Mouse (Mus musculus) embryo, embryonic 9.5 days (tissue): ENCODE data around the gene Cxadr.

Source experiments
- DNase-seq: peaks from one replicate; pipeline ENCODE4 v3.0.0-alpha.2; 2017; ENCODE audit errors: extremely low spot score

Cxadr gene

DNA sequence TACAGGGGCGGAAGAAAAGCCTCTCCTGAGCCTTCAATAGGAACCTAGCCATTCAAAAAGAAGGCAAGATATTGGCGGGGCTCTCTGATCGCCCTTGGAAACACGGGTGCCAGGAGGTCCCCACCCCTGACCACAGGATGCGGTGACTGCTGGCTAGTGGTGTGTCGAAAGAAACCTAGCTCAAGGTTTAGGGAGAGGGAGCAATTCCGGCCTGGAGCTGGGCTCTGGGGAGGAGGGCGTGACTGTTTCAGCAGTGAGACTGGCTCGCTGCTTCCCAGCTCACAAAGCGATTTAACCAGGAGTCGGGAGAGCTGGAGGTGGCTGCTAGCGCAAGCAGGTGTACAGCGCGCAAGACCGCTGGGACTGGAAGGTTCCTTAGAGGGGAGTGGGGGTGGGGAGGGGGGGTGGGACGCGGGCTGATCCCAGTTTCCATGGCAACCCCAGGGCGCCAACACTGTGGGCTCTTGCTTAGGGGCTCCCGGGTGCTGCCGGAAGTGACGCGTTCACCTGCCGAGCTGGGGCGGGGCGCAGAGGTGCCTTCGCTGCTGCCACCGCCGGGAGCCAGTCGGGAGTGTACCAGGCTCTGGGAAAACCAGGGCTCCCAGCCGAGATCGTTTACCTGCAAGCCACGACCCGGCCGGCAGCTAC lies at the start of gene Cxadr:
Gene Cxadr (plus strand): TSS at position 307 of the 648 bp plus-strand sequence.
- peak; percentile 90 for DNase-seq

DNA sequence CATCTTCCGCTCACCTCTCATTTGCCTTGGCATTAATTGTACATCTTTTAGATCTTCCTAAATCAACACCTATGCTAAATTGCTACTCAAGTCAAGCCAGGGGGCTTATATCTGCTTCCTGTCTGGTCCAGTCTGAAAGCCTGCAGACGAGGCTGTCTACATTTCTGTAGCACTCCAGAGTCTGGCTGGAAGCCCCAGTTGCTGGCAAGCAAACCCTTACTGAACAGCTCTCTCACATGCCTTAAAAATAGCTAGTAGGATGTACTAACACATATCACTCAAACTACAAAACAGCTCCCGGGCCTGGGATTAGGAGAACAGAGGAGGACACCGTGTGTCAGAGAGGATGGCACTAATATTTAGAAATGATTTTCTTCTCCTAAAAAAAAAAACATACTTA lies 42.3 kb upstream of the Cxadr start:
- DNase-seq = no peak

DNA sequence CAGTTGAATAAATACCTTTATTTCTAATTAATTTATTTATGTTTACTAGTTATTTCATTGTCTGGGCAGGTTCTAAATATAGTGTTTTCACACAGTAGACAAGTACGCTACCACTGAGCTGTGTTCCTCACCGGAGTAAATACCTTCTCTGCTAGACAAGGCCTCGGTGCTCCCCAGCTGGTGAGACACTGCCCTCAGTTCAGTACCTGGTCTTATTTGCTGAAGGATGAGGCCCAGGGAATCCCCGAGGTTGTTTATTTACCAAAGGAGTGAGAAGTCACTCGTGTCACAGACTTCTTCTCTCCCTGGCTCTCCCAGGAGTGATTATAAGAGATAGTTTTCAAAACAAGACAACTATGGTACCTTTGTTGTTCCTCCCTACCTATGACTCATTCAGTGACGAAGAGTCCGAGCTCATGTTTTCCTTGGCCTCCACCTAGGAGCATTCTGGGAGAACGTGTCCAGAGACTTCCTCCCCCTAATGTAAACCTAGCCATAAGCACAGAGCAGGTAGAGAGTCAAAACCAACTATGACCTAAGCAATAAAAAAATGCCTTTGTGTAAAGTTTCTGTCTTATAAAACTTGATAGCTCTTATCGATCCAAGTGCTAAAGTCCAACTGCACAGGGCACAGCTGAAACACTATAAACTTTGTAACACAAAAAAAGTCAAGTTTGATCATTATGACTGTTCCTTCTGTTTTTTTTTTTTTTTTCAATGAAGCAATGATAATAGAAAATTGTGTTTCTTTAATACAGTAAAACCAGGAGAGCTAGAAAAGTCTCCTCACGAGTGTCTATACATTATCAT lies 41.0 kb upstream of the Cxadr start:
- DNase-seq = no peak

DNA sequence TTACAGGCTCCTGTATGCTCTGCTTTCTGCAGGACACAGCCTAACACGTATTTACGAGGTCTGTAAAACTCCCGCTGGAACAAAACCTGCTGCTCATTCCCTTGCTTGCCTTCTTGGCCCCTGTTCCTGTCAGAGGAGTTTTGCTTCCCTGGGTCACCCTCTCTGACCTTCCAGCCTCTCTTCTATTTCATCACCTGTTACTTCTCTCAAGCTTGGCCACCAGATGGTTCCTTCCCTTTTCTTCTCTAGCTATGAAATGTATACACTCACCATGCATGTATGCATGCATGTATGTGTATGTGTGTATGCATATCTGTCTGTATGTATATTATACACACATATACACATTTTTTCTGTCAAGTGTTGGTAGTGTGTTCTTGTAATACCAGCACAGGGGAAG lies 39.8 kb upstream of the Cxadr start:
- no peak for DNase-seq

DNA sequence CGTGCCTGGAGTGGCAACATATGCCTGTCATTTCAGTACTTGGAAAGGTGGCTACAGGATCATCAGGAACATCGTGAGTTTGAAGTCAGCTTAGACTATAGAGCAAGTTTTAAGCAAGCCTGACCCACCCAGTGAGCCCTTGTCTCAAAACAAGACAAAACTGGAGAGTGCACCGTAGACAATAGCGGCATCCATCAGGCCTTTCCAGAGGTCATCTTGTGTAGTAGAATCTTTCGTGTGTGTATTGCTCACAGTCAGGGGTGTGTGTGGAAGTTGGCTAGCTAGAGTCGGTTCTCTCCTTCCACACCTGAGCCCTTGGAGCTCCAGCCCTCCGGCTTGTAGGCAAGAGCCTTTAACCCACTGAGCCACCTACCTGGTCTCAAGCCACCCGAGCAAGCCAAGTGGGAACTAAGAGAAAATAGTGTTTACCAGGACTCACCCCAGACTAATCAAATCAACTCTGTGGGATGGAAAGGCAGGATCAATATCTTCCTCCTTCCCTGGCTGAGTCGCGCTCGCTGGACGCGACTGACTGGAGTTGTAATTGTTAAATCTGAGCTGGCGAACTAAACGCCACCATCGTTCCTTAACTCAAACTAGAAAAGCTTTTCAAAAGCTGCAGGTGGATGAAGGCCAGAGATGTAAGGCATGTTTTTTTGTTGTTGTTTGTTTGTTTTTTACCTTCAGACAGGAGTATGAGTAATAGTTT lies 36.7 kb upstream of the Cxadr start:
- DNase-seq = no peak

DNA sequence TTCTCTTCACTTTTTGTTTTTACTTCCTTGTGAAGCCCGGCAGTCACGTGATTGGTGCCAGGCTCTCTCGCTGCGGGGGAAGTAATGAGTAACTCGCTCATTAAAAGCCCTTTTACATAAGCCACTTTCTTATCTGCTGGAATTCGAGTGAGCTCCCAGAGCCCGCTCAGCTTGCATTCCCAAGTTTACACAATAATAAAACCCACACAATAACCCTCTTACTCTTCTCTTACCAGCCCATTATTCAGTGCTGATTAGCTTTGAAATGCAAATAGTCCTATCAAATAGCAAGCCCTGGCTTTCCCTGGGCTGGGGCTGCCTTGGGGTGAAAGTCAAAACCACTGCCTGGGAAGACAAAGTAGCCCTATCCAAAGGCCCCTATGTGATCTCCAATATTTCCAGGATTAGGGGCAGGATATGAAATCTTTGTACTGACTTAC lies 36.1 kb upstream of the Cxadr start:
- peak; percentile 66 for DNase-seq

DNA sequence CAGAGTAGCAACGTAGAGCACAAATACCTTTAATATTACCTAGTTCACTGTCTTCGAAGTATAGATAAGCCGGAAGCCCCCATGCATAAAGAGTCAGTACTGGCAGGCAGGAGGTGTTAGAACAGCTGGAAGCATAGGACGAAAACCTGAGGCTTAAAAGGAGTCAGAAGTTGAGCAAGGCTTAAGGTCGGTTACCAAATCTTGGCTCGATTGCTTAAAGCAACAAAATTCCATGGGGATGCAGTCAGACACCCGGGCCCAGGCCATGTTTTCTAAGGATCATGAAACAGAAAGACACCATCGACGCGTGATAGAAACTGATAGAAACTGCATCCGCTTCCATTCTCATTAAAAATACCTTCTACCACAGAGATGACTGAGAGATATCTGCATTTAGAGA lies 35.5 kb upstream of the Cxadr start:
- DNase-seq = no peak

DNA sequence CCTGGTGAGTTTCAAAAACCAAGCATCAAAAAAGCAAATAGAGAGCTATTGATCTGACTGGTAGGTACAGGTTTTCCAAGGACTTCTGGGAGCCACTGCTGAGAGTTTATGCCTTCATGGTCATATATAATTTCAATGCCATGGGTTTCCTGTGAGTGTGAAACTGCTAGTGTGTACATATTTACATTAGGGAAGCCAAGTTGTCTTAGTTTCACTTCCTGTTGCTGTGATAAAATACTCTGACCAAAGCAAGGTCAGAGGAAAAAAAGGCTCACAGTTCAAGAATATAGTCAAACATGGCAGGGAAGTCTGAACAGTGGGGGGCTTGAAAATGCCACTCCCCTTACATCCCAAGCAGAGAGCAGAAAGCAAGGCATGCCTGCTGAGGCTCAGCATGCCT lies 33.8 kb upstream of the Cxadr start:
- DNase-seq = no peak

DNA sequence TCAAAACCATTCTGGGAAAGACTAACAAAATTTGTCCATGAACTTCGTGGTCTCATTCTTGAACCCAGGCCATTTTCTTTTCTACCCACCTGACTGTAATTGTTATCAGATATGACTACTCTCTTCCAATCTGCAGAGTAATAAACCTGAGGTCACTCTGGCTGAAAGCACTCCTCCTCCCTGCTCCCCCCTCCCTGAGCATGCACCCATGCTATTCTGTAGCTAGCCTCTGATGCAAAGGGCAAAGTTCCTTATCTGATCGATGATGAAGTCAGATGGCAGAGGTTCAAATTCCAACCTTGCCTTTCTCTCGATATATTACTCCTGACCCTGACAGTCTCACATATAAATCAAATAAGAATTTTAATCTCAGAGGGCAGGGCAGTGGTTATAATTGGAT lies 33.1 kb upstream of the Cxadr start:
- DNase-seq = no peak

DNA sequence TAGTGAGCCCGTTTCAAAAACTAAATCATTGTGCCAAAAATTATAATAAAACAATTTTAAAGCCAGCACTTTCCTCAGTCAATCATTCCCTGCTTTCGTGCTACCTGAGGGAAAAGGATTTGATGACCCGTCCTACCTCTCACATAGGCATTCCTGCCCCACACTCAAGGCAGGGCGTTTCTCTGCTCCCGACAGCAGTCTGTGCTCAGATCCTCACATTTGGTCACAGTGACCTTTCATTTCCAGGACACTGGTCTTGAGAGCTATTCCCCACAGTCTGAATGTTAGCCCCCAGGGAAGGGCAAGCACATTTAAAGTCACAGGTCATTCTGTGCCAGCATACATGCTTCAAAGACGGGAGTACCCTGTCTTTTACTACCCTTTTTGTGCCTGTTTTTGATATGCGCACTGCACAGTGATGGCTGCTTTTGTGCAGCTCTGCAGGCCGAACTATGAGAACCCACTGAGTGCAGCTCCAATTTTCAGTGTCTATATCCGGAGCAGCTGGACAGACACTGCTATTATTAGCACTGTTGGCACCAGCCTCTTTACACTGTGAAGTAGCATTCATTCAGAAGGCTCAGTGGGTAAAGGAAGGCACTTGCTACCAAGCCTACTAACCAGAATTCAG lies 26.3 kb upstream of the Cxadr start:
- DNase-seq = no peak

DNA sequence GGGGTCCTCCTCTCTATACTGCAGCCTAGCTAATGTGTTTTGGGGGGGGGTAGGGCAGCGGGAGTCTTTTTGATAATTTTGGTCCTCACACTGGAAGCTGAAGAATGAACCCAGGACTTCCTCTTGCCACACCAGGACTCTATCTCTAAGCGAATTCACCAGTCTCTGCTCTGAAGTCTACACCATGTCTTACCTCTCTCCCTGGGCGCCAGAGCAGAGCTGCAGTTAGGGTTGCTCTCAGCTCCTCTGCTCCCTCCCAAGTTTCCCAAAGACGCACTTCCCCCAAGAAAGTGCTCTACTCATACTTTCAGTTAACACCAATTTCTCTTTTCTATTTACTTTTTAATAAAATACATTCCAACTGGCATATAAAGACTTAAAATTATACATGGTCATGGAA lies 23.7 kb upstream of the Cxadr start:
- no peak for DNase-seq

DNA sequence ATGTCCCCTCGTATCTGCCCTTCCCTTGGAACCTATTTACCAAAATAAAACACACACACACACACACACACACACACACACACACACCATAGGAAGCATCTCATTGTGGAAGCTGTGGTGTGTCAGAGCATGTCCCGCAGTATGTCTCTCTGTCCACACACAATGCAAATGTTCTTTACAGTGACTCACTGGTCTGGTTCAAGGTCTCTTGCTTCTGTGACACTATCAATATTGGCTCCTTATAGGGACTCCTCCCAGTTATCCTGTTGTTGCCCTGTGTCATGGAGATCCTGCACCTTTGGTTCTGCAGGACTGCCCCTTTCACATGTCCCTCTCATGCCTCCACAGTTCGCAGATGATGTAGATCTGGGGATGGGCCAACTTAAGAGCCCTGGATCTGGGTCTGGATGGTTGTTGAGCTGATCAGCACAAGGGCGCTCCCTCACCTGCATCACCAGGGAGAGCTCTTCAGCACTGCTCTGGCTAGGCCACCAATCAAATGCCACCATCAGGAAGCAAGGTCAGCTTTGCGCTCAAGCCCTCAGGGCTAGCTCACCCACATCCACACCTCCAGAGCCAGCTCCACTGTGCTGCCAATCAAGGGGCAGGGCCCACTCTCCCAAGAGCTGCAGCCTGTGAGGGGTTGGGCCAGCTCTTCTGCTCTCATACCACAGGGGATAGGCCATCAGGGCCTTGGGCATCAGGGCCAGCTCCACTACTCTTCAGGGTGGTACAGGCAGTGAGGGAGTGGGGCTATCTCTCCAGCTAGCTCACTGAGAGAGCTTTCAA lies 21.0 kb upstream of the Cxadr start:
- no peak for DNase-seq

DNA sequence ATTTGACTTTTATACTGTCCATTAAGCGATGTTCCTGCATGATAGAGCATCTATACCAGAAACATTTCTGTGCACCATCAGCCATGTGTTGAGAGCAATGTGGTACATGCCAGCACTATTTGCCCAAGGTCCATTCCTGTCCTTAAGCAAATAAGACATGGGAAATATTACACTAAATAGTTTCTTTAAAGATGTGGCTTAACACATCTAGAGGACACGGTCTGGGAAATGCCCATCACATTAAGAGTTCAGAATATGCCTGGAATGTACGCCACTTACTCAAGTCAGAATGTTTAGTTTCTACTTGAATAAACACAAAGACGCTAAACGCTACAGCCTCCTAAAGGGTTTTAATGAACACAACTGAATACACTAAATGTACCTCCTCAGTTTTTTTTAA lies 18.1 kb upstream of the Cxadr start:
- no peak for DNase-seq

DNA sequence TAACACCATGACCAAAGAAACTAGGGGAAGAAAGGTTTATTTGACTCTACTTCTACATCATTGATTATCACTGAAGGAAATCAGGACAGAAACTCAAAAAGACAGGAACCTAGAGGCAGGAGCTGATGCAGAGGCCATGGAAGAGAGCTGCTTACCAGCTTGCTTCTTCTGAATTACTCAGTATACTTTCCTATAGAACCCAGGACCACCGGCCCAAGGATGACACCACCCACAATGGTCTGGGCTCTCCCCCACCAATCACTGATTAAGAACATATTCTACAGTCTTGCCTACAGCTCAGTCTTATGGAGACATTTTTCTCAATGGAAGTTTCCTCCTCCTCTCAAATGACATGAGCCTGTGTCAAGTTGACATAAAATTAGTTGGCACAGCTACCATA lies 7.2 kb upstream of the Cxadr start:
- DNase-seq = no peak

DNA sequence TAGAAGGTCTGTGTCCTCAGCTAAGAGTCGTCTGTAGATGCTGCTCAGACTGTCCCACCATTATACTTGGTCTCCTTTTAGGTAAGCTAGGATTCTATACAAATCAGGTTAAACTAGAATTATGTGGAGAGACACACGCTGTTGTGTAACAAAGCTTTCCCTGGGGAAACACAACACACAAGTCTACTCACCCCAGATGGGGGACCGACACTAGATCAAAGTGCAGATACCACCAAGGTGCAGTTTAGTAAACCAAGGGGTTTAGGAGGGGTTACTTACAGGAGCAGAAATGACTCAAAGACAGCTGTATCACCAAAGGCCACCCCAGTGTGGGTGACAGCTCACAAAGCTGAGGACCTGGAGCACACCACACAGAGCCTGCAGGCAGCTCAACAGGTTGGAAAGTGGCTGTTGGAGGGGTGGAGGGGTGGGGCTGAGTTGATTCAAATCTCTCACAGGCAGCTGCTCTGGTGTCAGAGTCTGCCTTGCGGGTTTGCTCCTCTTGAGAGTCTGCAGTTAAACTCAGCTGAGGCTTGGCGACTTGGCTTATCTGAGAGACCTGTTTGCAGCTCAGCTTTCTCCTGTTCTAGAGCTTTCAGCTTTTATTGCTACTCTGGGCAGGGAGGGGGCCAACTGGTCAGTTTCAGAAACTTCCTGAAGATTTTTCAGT lies 6.5 kb upstream of the Cxadr start:
- no peak for DNase-seq

DNA sequence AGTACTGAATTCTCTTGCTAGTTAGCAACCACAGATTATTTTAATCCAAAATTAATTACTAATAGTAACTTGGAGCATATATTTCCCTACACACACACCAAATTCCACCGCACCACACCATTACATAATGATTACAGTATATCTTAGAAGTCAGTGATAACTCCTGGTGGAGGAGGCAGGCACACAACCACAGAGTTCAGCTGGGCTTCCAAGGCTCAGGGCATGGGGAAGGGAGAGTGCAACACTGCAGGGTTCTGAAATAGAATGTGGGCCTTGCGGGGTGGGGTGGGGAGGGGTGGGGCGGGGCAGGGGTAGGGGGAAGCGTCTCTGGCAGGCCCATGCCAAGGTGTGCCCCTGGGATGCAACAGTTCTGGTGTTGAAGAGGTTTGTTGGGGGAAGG lies 5.7 kb upstream of the Cxadr start:
- no peak for DNase-seq

DNA sequence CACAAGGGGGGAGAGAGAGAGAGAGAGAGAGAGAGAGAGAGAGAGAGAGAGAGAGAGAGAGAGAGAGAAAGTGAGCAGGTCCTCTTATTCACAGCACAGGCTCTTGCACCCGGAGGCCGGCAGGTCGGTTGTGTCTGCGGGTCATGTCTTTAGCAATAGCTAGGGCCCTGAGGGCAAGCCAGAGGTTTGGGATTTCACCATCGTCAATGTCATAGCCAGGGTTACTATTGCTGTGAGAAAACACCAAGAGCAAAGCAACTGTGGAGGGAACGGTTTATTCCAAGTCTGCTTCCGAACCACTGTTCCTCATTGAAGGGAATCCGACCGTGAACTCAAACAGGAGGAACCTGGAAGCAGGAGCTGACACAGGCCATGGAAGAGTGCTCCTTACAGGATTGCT lies 5.2 kb upstream of the Cxadr start:
- no peak for DNase-seq

DNA sequence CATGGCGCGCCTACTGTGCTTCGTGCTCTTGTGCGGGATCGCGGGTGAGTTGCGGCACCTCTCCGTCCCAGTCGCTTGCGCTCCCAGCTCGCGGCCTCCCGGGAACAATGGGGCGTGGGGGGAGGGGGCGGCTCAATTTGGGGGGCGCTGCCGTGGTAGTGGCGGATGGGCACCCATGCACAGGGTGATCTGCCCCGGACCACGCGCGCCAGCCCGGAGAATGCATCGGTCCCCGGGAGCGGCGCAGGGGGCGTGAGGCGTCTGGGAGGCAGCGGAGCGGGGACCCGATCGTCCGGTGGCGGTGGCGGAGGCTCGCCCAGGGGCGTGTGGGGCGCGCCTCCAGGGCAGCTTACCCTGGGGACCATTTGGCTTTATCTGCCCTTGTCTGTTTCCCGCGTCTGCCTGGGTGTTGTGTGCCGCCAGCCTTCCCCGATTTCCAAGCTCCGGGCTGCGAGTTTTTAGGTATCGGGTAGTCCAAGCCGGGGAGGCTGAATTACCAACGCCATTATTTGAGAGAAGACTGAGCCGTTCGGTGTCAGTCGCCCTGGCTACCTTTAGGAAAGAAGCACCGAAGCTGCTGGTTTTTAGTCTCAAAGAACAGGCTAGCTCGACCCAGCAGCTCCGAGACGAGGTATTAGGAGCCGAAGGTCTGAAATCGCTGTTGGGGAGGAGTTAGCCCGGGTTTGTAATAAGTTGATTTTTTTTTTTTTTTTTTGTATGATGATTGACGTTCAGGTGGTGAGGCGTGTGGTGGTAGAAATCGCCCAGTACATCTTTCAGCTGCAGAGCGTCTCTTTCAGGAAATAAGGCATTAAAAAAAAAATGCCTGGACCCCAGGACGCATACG lies 765 bp downstream of the Cxadr start:
- DNase-seq = no peak

DNA sequence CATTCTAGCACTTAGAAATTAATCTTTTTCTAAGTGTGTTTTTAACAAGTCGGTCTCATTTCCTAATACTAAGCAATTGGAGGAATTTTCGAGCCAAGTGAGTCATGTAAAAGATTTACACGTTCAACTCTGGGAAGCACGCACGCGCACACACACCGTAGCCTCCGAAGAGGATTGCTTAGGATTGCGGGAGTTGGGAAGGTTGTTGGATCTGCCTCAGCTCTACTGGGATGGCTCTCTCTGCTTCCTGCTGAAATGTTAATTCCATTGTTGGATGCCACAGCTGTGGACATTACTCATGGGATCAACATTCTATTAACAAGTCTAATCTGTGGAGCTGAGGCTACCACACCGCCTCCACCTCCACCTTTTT lies 1.4 kb downstream of the Cxadr start:
- DNase-seq = peak; percentile 45

DNA sequence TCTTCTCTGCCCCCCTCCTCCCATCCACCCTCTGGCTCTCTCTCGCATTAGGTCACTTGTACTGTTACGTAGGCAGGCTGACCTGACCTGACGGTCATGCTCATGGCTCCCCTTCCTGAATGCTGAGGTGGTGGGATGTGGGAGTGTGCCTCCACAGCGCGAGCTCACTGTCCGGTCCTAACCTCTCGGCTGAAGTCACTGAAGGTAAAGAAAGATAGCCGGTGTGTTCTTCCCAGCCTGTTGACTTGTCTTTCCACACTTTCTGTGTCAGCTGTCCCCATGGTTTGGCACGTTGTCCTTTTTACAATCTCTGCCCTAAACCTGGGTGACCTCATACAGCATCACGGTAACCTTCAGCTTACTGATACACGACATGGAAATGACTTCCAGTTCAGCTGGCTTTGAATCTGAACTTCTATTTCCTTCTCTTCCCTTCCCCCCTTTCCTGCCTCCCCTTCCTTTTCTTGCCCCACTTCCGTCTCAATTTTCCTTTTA lies 4.4 kb downstream of the Cxadr start:
- DNase-seq = no peak
